Mouse (Mus musculus) E14TG2a.4 (cell line): Measurements from ENCODE around the gene Lamtor4.

ENCODE experiments used
- H3K27me3 ChIP-seq: 2 replicates; pipeline ENCODE4 v1.6.1; 2014; ENCODE audit warnings: low read length, control low read depth; ENCODE audit not compliant: insufficient read depth
- H3K36me3 ChIP-seq: 2 replicates; pipeline ENCODE4 v1.6.1; 2014; ENCODE audit warnings: low read length, control low read depth; ENCODE audit not compliant: insufficient read depth
- H3K4me1 ChIP-seq: replicated peaks from 2 replicates; pipeline ENCODE4 v1.6.1; 2014; ENCODE audit warnings: low read depth, low read length, control low read depth
- H3K4me3 ChIP-seq: replicated peaks from 2 replicates; pipeline ENCODE4 v1.5.1; 2014; ENCODE audit warnings: mild to moderate bottlenecking, low read length
- H3K9me3 ChIP-seq: 2 replicates; pipeline ENCODE4 v1.6.1; 2014; ENCODE audit warnings: low read length, control low read depth
- CTCF ChIP-seq: conservative IDR thresholded peaks from 2 replicates; pipeline ENCODE4 v1.5.1; 2014; ENCODE audit warnings: low read length
- NANOG ChIP-seq: IDR thresholded peaks from 2 replicates; pipeline ENCODE4 v1.6.1; 2014; ENCODE audit warnings: borderline replicate concordance, low read length, mixed read lengths
- POU5F1 ChIP-seq: IDR thresholded peaks from 2 replicates; pipeline ENCODE4 v1.6.1; 2014; ENCODE audit warnings: low read length, borderline replicate concordance

Lamtor4 gene

GRCm38 (mm10) chr5:138227367-138227766 is 27.9 kb upstream of the Lamtor4 start:
- Histone ChIP-seq H3K4me1 (no peaks in the 10 kb centered on the region), H3K27me3 (no peaks in the 10 kb centered on the region), H3K36me3 (no peaks in the 10 kb centered on the region), H3K9me3 (no peaks in the 10 kb centered on the region), H3K4me3 (no peak overlapping the region)
- no peak for TF ChIP-seq POU5F1
- TF ChIP-seq NANOG, result no peak
- TF ChIP-seq CTCF, result no peak

GRCm38 (mm10) chr5:138228026-138228425 is 27.3 kb upstream of the Lamtor4 start:
- Histone ChIP-seq H3K4me3 (no peak overlapping the region), H3K9me3 (no peaks in the 10 kb centered on the region), H3K27me3 (no peaks in the 10 kb centered on the region), H3K4me1 (no peaks in the 10 kb centered on the region), H3K36me3 (no peaks in the 10 kb centered on the region)
- TF ChIP-seq CTCF, result peak; percentile 99
- no peak for TF ChIP-seq POU5F1
- TF ChIP-seq NANOG, result no peak

- Histone ChIP-seq H3K9me3 (no peaks in the 10 kb centered on the region), H3K36me3 (no peaks in the 10 kb centered on the region), H3K27me3 (no peaks in the 10 kb centered on the region), H3K4me3 (no peak overlapping the region), H3K4me1 (no peaks in the 10 kb centered on the region)
- TF ChIP-seq CTCF, result no peak
- no peak for TF ChIP-seq POU5F1
- no peak for TF ChIP-seq NANOG
Measured at GRCm38 (mm10) chr5:138229511-138229910, 25.8 kb upstream of the Lamtor4 start.

- Histone ChIP-seq H3K4me3 (no peak overlapping the region), H3K9me3 (no peaks in the 10 kb centered on the region), H3K4me1 (no peaks in the 10 kb centered on the region), H3K27me3 (no peaks in the 10 kb centered on the region), H3K36me3 (no peaks in the 10 kb centered on the region)
- TF ChIP-seq POU5F1, result no peak
- no peak for TF ChIP-seq NANOG
- no peak for TF ChIP-seq CTCF
Measured at GRCm38 (mm10) chr5:138233778-138234177, 21.5 kb upstream of the Lamtor4 start.

- Histone ChIP-seq H3K4me3 (no peak overlapping the region), H3K9me3 (no peaks in the 10 kb centered on the region), H3K27me3 (no peaks in the 10 kb centered on the region), H3K4me1 (no peaks in the 10 kb centered on the region), H3K36me3 (no peaks in the 10 kb centered on the region)
- TF ChIP-seq POU5F1 (no peak), CTCF (no peak), NANOG (no peak)
Measured at GRCm38 (mm10) chr5:138234224-138234623, 21.1 kb upstream of the Lamtor4 start.

GRCm38 (mm10) chr5:138241511-138241910 is 13.8 kb upstream of the Lamtor4 start:
- H3K4me1 ChIP-seq, result no peaks in the 10 kb centered on the region
- H3K4me3 ChIP-seq, result no peak overlapping the region
- H3K36me3 ChIP-seq, result no peaks in the 10 kb centered on the region
- peaks cover 2% of the 10 kb centered on the region; the same call in 1 of the 2 replicates for H3K27me3 ChIP-seq
- no peaks in the 10 kb centered on the region for H3K9me3 ChIP-seq
- TF ChIP-seq NANOG (no peak), CTCF (no peak), POU5F1 (no peak)

- H3K4me3 ChIP-seq, result no peak overlapping the region
- H3K4me1 ChIP-seq, result peaks cover 13% of the 10 kb centered on the region
- H3K36me3 ChIP-seq, result no peaks in the 10 kb centered on the region
- TF ChIP-seq CTCF (no peak), NANOG (no peak), POU5F1 (no peak)
- H3K27me3 ChIP-seq, result no peaks in the 10 kb centered on the region
- H3K9me3 ChIP-seq, result 0 out of 2 replicates have a peak, but pooled peaks cover 6% of the 10 kb centered on the region
Measured at GRCm38 (mm10) chr5:138251144-138251543, 4.1 kb upstream of the Lamtor4 start.

- no peak overlapping the region for H3K4me3 ChIP-seq
- H3K9me3 ChIP-seq, result 0 out of 2 replicates have a peak, but pooled peaks cover 6% of the 10 kb centered on the region
- no peaks in the 10 kb centered on the region for H3K27me3 ChIP-seq
- peaks cover 28% of the 10 kb centered on the region for H3K4me1 ChIP-seq
- TF ChIP-seq CTCF (peak; percentile 31), POU5F1 (no peak), NANOG (no peak)
- H3K36me3 ChIP-seq, result peaks cover 11% of the 10 kb centered on the region
Measured at GRCm38 (mm10) chr5:138253061-138253460, 2.2 kb upstream of the Lamtor4 start.

- Histone ChIP-seq H3K27me3 (no peaks in the 10 kb centered on the region), H3K9me3 (no peaks in the 10 kb centered on the region), H3K36me3 (peaks cover 41% of the 10 kb centered on the region), H3K4me3 (peak overlapping the region; percentile 95), H3K4me1 (peaks cover 53% of the 10 kb centered on the region)
- TF ChIP-seq NANOG, result no peak
- no peak for TF ChIP-seq POU5F1
- TF ChIP-seq CTCF, result no peak
Measured at GRCm38 (mm10) chr5:138256094-138256467, 799 bp downstream of the Lamtor4 start.
